Mouse (Mus musculus) thymus, adult 2 months (tissue): ENCODE results near the gene Gtf2ird1. TPM values are rescaled to one million over a fixed set of nuclear protein-coding genes. Genes with fewer than 3 reads are reported as not detected.
A peak's percentile ranks its signal among the peaks of the same experiment; 100 is the strongest.
"Not testable (repeated sequence)": the region's sequence is repeated elsewhere in the genome, so short reads cannot be mapped to it uniquely, and the experiment has no call there.

Source experiments
- DNase-seq: peaks from one replicate; pipeline ENCODE4 v3.0.0; 2021
- H3K27ac ChIP-seq: fragments of 200-500 bp; 2 replicates; pipeline ENCODE4 v1.5.1; 2012; ENCODE audit warnings: low read length, control low read depth; ENCODE audit not compliant: control insufficient read depth, insufficient read depth
- H3K27me3 ChIP-seq: fragments of 200-500 bp; 2 replicates; pipeline ENCODE4 v1.6.1; 2012; ENCODE audit warnings: mild to moderate bottlenecking, low read length, moderate library complexity, mixed read lengths; ENCODE audit not compliant: control insufficient read depth, insufficient read depth
- H3K36me3 ChIP-seq: fragments of 200-500 bp; 2 replicates; pipeline ENCODE4 v1.6.1; 2012; ENCODE audit warnings: mild to moderate bottlenecking, low read length, moderate library complexity; ENCODE audit not compliant: control insufficient read depth, insufficient read depth
- H3K4me1 ChIP-seq: fragments of 200-500 bp; replicated peaks from 2 replicates; pipeline ENCODE4 v1.6.1; 2012; ENCODE audit warnings: low read length; ENCODE audit not compliant: control insufficient read depth, insufficient read depth
- H3K4me3 ChIP-seq: fragments of 200-500 bp; 2 replicates; pipeline ENCODE4 v1.5.1; 2012; ENCODE audit warnings: mild to moderate bottlenecking, low read length, control low read depth, moderate library complexity; ENCODE audit not compliant: control insufficient read depth, insufficient read depth
- CTCF ChIP-seq: fragments of 200-500 bp; IDR thresholded peaks from 2 replicates; pipeline ENCODE4 v1.5.1; 2012; ENCODE audit warnings: mild to moderate bottlenecking, control low read depth, low read length, moderate library complexity, borderline replicate concordance; ENCODE audit not compliant: control insufficient read depth, poor library complexity, insufficient read depth; ENCODE audit errors: extremely low read depth
- POLR2A ChIP-seq: fragments of 200-500 bp; IDR thresholded peaks from 2 replicates; pipeline ENCODE4 v1.6.1; 2012; ENCODE audit warnings: mild to moderate bottlenecking, low read length, control low read depth, moderate library complexity; ENCODE audit not compliant: control insufficient read depth, poor library complexity, insufficient read depth; ENCODE audit errors: extremely low read depth
- WGBS: fragments of 180-500 bp; shearing (Covaris S2); methylation state at CpG from one replicate; pipeline ENCODE4 v1.1.7; 2018; 5-methylcytosine and 5-hydroxymethylcytosine counted together
- polyA plus RNA-seq: library from polyadenylated mRNA; depleted of rRNA; stranded (reverse); fragments of >200 nt; gene quantifications from 2 replicates; pipeline ENCODE4 v1.2.3, GENCODE M21; 2012

Gtf2ird1 gene
- polyA plus RNA-seq, 1 experiment, result 75.6 TPM

- H3K4me3 ChIP-seq, result no peak overlapping the region
- no peaks in the 10 kb centered on the region; the same call in 1 of the 2 replicates for H3K36me3 ChIP-seq
- WGBS, result 81% methylated on average over 4 of the region's 4 CpGs
- peaks cover 33% of the 10 kb centered on the region for H3K4me1 ChIP-seq
- no peak for DNase-seq
- TF ChIP-seq POLR2A (no peak), CTCF (no peak)
- H3K27me3 ChIP-seq, result no peaks in the 10 kb centered on the region
- no peak overlapping the region for H3K27ac ChIP-seq
These were observed 103.4 kb downstream of the Gtf2ird1 start for GRCm38 (mm10) chr5:134353117-134353516.

DNA sequence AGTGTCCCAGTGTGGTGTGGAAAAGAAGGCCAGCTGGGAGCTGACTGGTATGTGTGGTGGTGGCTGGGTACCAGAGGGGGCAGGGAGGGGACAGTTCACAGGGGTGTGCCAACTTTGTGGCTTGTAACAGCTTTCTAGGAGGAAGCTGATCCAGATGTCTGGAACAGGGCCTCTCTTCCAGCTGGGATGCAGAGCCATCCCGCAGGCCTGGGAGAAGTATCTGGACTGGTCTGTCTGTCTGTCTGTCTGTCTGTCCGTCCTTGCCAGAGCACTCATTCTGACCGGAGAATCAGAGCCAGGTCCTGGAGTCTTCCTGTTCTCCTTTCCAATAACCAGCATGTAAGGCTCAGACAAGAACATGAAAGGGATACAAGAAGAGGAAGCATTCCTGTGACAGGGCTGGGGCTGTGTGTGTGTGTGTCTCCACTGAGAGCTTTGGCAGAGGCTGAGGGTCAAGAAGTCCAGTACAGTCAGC, 104.0 kb downstream of the Gtf2ird1 start:
- WGBS, result 87% methylated on average over 3 of the region's 3 CpGs
- Histone ChIP-seq H3K36me3 (no peaks in the 10 kb centered on the region), H3K27me3 (no peaks in the 10 kb centered on the region), H3K4me1 (peaks cover 33% of the 10 kb centered on the region), H3K27ac (no peak overlapping the region), H3K4me3 (no peak overlapping the region)
- no peak for DNase-seq
- TF ChIP-seq POLR2A (no peak), CTCF (no peak)

GRCm38 (mm10) chr5:134350660-134351059, 105.9 kb downstream of the Gtf2ird1 start:
- Histone ChIP-seq H3K36me3 (no peaks in the 10 kb centered on the region), H3K4me3 (no peak overlapping the region), H3K4me1 (peaks cover 28% of the 10 kb centered on the region), H3K27ac (no peak overlapping the region), H3K27me3 (no peaks in the 10 kb centered on the region)
- TF ChIP-seq CTCF, result no peak
- TF ChIP-seq POLR2A, result no peak
- WGBS, result 19% methylated on average over 10 of the region's 10 CpGs
- peak; percentile 75 for DNase-seq

DNA sequence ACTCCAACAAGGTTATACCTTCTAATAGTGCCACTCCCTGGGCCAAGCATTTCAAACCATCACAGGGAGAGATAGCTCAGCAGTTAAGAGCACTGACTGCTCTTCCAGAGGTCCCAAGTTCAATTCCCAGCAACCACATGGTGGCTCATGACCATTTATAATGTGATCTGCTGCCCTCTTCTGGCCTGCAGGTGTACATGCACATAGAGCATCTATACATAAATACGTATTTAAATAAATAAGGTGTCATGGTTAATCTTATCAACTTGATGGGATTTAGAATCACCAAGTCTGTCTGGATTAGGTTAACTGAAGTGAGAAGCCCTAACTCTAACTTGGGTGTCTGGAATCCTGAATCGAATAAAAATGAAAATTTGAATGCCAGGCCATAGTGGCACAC, 109.5 kb downstream of the Gtf2ird1 start:
- H3K27ac ChIP-seq, result no peak overlapping the region
- 90% methylated on average over 2 of the region's 2 CpGs for WGBS
- peak; percentile 31 for DNase-seq
- H3K4me1 ChIP-seq, result peaks cover 26% of the 10 kb centered on the region
- TF ChIP-seq CTCF, result no peak
- TF ChIP-seq POLR2A, result no peak
- no peaks in the 10 kb centered on the region for H3K36me3 ChIP-seq
- H3K4me3 ChIP-seq, result no peak overlapping the region
- no peaks in the 10 kb centered on the region for H3K27me3 ChIP-seq

DNA sequence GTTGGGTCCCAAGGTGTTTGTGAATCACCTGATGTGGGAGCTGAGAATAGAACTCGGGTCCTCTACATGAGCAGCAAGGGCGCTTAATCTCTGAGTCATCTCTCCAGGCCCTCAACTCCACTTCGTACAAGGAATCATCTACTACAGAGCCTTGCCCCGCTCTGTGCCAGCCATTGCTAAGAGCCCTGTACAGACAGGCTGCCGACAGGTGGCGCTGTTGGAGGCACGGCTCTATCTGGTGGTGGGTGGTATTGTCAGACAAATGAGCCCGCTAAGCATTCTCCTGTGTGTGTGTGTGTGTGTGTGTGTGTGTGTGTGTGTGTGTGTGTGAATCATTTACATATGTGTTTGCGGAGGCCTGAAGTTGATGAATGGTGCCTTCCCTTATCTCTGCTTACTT, 111.1 kb downstream of the Gtf2ird1 start:
- no peak overlapping the region for H3K27ac ChIP-seq
- 0 out of 2 replicates have a peak, but pooled peaks have one; percentile 43 for TF ChIP-seq CTCF
- no peak for TF ChIP-seq POLR2A
- H3K36me3 ChIP-seq, result no peaks in the 10 kb centered on the region
- peaks cover 20% of the 10 kb centered on the region for H3K4me1 ChIP-seq
- 83% methylated on average over 9 of the region's 9 CpGs for WGBS
- H3K4me3 ChIP-seq, result no peak overlapping the region
- peak; percentile 30 for DNase-seq
- H3K27me3 ChIP-seq, result no peaks in the 10 kb centered on the region

DNA sequence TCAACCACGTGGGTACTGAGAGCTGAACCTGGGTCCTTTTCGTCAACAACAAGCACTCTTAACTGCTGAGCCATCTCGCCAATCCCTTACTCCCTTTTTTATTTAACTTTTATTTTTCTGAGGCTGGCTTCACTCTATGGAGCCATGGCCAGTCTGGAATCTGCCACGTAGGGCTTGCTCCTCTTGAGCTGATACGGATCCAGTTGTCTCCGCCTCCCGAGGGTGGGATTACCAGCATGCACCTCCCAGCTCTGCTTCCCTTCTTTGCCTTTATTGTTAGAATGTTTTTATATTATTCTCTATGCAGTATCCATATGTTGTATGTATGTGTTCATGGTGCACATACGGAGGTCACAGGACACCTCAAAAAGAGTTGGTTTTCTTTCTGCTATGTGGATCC, 112.4 kb downstream of the Gtf2ird1 start:
- WGBS, result 93% methylated on average over 8 of the region's 8 CpGs
- Histone ChIP-seq H3K4me3 (no peak overlapping the region), H3K36me3 (no peaks in the 10 kb centered on the region), H3K27ac (no peak overlapping the region), H3K27me3 (no peaks in the 10 kb centered on the region), H3K4me1 (peaks cover 12% of the 10 kb centered on the region)
- no peak for DNase-seq
- no peak for TF ChIP-seq CTCF
- no peak for TF ChIP-seq POLR2A

DNA sequence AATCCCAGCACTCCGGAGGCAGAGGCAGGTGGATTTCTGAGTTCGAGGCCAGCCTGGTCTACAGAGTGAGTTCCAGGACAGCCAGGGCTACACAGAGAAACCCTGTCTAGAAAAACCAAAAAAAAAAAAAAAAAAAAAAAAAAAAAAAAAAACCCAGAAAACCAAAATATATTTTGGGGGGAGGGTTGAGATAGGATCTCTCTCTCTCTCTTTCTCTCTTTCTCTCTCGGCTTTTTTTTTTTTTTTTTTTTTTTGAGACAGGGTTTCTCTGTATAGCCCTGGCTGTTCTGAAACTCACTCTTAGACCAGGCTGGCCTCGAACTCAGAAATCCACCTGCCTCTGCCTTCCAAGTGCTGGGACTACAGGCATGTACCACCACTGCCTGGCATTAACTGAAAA, 113.0 kb downstream of the Gtf2ird1 start:
- not testable (repeated sequence) for H3K27me3 ChIP-seq, H3K4me3 ChIP-seq, DNase-seq, H3K36me3 ChIP-seq, H3K4me1 ChIP-seq, H3K27ac ChIP-seq
- WGBS, result 61% methylated on average over 4 of the region's 4 CpGs
